Mouse (Mus musculus): ENCODE data around the gene Unc45a. TPM values are rescaled to one million over a fixed set of nuclear protein-coding genes. Genes with fewer than 3 reads are reported as not detected.

Unc45a gene
- total RNA-seq, 2 experiments from 2014 or later, result 44.8 to 49.7 TPM

DNA sequence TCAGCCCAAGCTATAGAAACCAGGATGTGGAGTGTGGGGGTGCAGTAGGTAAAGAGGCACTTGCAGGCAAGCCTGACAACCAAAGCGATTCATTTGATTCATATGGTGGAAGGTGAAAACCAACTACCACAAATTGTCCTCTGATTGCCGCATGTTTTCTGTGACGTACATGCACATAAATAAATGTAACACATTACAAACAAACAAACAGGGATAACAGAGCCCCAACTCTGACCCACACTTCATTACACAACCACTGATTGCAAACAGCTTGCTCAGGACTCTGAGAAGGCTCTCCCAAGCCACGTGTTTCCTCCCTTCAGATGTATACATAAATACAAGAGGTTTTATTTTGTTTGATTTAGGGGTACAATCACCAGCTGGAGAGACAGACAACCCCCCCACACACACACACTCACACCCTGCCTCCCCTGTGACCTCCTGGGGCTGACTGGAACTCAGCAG, 29.2 kb upstream of the Unc45a start:
- DNase-seq (ENCODE audit: low spot score in 2 of 2), result no peak
- intact Hi-C loops (cut with DNase I), result loop anchor here (2.0 to 10.0 kb wide), 2 partner anchors 29 to 225 kb away; partner anchors contain the start of gene Unc45a

DNA sequence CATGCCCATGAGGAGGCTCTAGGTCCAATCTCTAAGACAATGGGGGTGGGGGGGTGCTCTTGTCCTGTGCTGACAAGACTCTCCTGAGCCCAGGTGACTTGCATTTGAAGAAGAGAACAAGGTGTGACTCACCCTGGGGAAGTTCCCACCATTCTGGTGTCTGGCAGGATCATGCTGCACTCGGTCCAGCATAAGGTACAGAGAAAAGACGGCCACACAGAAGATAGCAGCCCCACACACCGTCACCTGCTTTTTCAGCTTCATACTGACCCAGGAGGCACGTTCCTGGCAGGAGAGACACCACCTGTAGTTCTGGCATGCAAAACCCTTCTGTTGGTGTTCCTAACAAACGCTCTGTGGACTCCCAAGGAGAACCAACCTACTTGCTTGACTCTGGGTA, 28.7 kb upstream of the Unc45a start:
- intact Hi-C loops (cut with DNase I), result no loop called here
- DNase-seq (ENCODE audit: low spot score in 2 of 2), result no peak

DNA sequence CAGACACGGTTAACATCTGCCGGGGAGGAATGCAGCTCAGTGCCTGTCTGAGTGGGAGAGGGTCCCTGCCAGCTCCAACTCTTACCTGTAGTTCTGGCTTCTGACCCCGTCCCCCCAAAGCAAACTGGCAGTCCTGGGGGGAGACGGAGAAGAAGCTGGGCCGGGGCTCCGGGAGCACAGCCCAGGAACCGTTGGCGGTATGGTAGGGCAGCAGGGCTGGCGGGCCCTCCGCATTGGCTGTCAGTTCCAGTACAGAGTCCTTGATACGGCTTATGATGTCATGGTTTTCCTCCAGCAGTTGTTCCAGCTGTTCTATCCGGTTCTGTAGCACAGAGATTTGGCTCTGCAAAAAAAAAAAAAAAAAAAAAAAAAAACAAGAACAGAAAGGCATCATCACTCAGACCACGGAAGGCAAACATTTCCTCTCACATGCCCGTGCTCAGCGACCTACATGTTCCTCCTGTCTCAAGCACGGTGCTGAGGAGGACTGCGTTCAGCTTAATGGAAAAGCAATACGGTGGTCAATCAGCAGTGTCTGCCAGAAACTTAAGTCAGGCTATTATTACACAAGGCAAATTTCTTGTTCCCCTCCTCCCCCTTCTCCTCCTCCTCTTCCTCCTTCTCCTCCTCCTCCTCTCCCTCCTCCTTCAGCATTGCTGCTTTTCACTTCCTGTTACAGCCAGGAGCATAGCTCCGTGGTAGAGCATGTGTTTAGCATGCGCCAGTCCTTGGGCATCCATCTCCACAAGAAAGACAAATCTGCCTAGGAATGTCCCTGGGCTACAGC, 28.0 kb upstream of the Unc45a start:
- DNase-seq (ENCODE audit: low spot score in 2 of 2), result no peak
- intact Hi-C loops (cut with DNase I), result no loop called here

DNA sequence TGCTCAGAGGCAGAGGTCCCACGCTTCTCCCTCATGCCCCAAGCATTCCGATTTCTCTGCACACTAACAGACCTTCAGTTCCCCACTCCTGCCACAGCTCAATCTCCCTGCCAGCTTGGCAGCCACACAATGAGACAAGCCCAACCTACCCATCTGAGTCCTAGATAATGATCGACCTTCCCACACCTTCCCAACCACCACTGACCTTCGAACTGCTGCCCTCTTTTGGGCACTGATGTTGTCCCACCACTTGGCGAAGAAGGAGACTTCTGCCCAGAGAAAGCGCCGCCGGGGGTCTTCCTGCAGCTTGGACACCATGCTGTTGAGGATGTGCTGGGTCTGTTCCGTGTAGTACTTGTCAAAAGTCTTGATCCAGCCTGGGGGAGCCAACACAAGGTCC, 27.2 kb upstream of the Unc45a start:
- no peak for DNase-seq (ENCODE audit: low spot score in 2 of 2)
- intact Hi-C loops (cut with DNase I), result no loop called here

DNA sequence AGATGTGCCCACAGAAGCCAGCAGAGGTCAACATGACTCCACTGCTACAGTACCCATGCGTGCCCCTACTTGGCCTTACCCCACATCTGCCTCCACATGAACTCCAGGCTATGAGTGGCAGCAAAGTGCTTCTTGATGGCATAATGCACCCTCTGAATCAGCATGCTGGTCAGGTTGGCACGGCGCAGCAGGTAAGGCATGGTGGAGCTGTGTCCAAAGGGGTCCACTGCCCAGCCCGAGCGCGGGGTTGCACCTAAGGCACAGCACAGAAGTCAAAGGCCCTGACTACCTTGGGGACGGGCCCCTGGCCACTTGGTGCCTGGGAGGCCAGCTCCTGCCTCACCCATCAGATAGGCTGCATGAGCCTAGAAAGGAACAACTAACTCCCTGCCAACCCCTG, 26.4 kb upstream of the Unc45a start:
- intact Hi-C loops (cut with DNase I), result no loop called here
- no peak for DNase-seq (ENCODE audit: low spot score in 2 of 2)

DNA sequence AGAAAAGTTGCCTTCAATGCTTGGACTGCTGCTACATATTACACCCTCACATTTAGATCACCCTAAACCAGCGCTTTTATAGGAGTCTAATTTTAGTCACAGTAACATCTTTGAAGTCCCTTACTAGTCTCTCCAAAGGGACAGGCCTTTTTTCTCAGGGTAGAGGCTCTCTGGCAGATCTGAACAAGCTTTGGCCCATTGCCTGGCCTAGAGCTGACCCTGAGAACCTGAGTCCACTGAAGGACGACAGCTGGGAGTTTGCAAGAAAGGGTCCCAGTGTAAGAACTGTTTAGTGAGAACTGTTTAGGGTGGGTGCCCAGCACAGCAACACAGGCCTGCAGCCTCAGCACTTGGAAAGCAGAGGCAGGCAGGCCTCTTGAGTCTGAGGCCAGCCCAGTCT, 25.0 kb upstream of the Unc45a start:
- intact Hi-C loops (cut with DNase I), result no loop called here
- DNase-seq (ENCODE audit: low spot score in 2 of 2), result no peak

DNA sequence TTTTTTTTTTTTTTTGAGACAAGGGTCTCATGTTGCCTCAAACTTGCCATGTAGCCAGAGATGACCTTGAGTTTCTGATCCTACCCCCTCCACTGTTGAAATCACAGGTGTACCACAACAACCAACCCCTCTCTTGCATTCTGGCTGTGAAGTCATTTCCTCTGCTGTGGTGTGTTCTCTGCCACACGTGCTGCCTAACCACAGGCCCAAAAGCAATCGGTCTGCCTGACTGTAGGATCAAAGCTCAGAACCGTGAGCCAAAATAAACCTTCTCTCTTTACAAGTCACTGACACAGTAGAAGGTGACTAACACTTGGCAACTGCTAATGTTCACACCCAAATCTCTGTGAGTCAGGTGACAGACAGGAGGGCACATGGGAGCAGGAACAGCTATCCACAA, 19.6 kb upstream of the Unc45a start:
- no peak for DNase-seq (ENCODE audit: low spot score in 2 of 2)
- intact Hi-C loops (cut with DNase I), result no loop called here

DNA sequence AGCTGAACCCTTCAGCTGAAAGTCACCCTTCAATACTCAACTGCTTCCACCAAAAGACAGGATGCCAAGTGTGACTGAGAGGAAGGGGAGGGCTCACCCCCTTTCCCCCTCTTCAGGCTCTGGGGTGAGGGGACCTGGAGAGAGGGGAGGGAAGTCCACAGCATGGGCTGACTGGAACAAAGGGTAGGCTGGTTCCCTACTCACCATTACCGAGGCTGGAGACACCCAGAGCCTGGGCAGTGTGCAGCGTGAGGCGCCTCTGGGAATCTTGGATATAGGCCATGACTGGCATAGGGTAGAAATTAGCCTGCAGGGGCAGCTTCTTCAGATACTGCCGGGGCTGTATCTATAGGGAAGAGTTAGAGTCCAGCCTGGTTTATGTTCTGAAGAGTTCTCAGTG, 17.2 kb upstream of the Unc45a start:
- intact Hi-C loops (cut with DNase I), result no loop called here
- DNase-seq (ENCODE audit: low spot score in 2 of 2), result no peak

DNA sequence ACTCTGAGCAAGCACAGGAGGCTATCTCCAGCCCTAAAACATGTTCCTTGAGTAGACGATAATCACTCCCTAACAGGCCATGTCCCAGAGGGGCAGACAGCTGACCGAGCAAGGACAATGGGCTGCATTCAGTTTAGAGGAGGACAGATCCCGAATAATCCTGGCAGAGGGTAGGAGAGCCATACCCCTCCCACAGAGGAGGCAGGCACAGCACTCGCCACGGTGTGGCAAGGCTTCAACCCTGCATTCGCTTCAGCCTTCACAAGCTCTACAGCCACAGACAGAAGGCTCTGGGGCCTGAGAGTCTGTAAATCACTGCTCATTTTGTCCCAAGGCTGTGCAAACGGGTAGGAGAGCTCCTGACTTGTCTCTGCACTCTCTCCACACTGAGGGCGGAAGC, 16.4 kb upstream of the Unc45a start:
- DNase-seq (ENCODE audit: low spot score in 2 of 2), result peak in 1 of 2 experiments; percentile 53
- intact Hi-C loops (cut with DNase I), result no loop called here

DNA sequence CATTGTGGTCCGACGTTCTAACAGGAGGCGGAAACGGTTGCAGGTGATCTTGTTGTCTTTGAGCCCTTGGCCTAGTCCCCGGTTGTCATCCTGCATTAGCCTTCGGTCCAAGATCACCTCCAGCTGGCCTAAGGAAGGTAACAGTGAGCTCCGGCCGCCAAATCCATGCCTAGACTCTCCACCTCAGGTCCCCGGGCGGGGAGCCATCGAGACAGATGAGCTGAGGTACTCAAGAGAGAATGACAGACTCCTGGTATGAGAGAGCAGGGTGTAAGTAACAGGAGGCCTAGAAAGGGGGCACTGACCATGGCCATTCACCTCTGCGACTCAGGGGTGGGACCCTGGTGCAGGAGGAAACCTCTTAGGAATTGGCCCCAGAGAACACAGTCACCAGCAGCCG, 15.5 kb upstream of the Unc45a start:
- DNase-seq (ENCODE audit: low spot score in 2 of 2), result no peak
- intact Hi-C loops (cut with DNase I), result no loop called here

DNA sequence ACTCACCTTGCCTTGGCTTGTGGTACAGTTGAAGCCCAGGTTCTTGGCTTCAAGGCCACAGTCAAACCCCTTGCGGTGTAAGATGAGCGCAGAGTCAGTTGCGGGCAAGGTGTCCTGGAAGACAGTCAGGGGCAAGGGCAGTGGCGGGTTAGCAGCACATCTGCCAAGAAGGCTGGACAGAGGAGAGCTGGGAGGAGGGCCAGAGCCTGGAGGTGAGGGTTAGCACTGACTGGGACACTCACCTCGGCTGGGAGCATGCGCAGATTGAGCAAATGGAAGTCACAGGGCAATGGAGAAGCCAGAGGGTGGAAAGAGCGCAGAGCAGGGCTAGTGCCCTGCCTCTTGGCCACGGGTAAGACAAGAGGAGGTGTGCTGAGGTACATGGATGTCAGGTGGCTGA, 12.1 kb upstream of the Unc45a start:
- DNase-seq (ENCODE audit: low spot score in 2 of 2), result no peak
- intact Hi-C loops (cut with DNase I), result no loop called here

DNA sequence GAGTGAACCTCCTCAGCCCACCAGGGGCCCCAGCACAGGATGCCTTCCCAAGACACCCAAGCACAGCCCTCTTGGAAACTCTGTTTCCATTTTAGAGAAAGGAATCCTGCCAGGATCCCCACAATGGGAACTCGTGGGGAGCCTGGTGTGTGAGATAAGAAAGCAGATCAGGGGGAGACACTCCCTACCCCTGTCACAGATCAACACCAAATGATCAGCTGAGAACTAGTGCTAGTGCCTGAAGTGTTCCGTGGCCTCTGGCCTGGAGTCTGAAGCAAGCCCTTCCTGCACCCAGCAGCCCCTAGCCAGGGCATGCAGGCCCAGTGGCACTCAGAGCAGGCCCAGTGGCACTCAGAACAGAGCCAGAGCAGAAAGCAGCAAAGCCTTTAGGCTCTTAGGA, 10.0 kb upstream of the Unc45a start:
- intact Hi-C loops (cut with DNase I), result no loop called here
- no peak for DNase-seq (ENCODE audit: low spot score in 2 of 2)

DNA sequence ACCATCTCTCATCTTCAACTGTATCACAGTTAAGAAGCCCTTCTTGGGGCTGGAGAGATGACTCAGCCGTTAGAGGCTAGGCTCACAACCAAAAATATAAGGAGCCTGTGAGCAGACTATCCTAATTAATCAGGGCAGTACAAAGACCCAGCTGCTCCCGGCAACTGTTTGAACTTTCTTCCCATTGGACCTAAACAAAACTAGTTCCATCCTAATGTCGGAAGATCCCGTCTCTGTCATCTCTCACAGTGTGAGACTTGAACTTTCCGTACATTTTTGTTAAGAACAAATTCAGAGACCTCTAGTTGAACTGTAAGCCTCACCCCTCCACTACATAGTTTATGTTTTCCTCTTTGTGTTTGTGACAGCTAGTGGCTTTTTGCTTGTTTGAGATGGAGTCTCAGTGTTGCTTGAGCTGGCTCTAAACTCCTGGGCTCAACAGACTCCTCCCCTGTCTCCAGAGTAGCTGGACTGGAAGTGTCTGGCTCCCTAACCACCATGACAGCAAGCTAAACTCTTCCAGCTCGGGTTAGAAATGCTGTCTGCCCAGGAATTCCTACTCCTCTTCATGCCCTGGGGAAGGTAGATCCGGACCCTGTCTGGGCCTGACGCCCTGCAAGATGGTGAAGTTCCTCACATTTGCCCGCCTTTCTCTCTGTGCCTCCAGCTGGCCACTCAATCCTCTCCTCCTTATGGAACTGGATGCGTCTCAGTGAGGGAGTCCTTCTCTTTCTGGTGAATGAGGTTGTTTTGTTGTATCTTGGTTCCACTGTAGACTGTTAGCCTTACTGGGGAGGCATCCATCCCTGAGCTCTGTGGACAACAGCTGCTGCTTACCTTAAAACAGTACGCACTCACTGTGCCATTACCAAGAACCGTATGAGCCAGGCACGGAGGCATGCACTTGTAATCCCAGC, 7.1 kb upstream of the Unc45a start:
- DNase-seq (ENCODE audit: low spot score in 2 of 2), result no peak
- intact Hi-C loops (cut with DNase I), result no loop called here

DNA sequence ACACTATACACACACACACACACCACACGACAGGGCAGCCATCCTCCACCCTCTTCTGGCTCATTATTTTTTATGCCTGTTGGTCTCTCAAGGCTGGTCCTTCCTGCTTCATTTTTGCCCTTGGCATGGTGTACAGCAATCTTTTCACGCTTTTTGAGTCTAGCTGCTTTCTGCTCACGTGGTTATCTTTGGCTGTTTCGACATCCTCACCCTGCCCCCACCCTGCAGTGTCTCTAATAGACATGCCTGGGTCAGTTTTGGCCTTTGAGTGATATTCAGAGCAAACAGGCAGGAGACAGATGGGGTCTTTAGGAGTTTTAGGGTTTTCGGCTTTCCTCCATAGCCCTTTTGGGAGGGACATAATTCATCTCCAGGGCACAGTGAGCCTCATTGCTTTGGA, 6.0 kb upstream of the Unc45a start:
- no peak for DNase-seq (ENCODE audit: low spot score in 2 of 2)
- intact Hi-C loops (cut with DNase I), result no loop called here

DNA sequence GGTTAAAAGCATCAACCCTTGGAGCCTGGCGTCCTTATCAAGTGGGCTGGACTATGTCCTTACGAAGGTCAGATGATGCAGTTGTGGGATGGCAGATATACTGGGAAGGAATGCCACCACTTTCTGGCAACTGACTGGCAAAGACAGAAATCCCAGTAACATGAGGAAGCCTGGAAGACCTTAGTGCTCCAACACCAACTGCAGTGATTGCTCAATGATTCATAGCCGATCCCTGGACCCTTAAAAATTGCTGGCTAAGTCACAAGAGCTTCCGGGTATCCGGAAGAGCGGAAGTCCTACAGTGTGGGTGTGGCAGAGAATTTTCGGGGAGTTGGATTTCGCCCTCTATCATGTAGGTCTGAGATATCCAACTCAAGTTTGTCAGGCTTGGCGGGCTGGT, 5.4 kb upstream of the Unc45a start:
- intact Hi-C loops (cut with DNase I), result no loop called here
- DNase-seq (ENCODE audit: low spot score in 2 of 2), result no peak

DNA sequence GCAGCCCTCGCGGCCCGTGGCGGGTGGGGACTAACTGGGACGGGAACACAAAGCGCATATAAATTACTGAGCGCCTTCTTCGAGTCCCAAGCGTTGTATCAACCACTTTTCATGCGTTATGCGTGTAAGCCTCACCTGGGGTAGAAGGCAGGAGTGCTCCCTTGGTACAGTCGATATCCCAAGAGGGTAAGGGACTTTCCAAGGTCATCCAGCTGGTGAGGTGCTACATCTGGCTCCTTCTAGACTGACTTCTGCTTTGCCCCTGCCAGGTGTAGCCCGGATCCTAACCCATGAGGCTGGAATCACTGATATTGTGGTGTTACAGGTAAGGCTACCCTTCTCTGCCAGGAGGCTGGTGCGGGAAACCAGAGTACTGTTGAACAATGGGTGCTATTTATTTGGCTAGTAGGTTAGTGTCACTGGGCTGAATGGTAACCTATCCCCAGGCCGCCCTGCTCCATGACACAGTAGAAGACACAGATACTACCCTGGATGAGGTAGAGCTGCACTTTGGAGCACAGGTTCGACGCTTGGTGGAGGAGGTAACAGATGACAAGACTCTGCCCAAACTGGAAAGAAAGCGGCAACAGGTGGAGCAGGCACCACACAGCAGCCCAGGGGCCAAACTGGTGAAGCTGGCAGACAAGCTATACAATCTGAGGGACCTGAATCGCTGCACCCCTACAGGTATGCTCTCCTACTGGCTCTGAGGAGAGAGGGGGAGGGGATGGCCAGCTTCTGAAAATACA, 2.6 kb upstream of the Unc45a start:
- no peak for DNase-seq (ENCODE audit: low spot score in 2 of 2)
- intact Hi-C loops (cut with DNase I), result no loop called here

DNA sequence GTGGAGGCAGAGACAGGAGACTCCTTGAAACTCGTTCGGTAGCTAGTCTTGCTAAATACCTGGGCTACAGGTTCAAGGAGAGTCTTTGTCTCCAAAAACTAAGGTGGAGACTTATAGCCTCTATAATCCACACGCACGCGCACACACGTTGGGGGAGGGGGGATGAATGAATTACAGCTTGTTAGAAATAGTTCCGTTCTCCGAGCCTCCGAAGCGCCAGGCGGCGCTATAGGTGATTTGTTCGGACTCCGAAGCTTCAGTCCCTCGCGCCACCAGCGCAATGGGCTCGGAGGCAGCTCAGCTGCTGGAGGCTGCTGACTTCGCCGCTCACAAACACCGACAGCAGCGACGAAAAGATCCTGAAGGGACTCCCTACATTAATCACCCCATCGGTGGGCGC, 2.1 kb upstream of the Unc45a start, which contains the start of gene Hddc3:
Hddc3 (plus strand) TSS at position 247 of the 400 bp plus-strand sequence.
- intact Hi-C loops (cut with DNase I), result no loop called here

DNA sequence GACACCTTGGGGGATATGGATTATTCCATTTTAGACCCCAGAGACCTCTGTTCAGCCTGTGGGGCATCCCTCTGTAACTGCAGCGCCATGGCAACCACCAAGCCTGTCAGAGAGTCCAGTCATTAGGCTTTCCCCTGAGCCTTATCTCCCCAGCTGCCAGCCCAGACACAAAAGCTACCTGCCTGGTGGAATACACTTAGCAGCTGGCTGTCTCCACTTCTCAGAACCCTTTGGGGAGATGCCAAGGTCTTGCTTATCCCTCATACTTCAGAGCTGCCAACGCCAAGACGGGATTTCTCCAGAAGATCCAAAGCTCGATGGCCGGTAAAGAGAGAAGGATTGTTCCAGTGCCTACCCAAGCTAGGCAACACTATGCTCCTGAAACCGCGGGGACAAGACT, 988 bp upstream of the Unc45a start:
- intact Hi-C loops (cut with DNase I), result loop anchor here (2.0 kb wide), 1 partner anchor 29 kb away; the partner anchor contains the start of gene Man2a2
- no peak for DNase-seq (ENCODE audit: low spot score in 2 of 2)

More for the DNA sequence above, 2.1 kb upstream of the Unc45a start, which contains the start of gene Hddc3:
- peak; percentile 98 for DNase-seq (ENCODE audit: low spot score in 2 of 2)

DNA sequence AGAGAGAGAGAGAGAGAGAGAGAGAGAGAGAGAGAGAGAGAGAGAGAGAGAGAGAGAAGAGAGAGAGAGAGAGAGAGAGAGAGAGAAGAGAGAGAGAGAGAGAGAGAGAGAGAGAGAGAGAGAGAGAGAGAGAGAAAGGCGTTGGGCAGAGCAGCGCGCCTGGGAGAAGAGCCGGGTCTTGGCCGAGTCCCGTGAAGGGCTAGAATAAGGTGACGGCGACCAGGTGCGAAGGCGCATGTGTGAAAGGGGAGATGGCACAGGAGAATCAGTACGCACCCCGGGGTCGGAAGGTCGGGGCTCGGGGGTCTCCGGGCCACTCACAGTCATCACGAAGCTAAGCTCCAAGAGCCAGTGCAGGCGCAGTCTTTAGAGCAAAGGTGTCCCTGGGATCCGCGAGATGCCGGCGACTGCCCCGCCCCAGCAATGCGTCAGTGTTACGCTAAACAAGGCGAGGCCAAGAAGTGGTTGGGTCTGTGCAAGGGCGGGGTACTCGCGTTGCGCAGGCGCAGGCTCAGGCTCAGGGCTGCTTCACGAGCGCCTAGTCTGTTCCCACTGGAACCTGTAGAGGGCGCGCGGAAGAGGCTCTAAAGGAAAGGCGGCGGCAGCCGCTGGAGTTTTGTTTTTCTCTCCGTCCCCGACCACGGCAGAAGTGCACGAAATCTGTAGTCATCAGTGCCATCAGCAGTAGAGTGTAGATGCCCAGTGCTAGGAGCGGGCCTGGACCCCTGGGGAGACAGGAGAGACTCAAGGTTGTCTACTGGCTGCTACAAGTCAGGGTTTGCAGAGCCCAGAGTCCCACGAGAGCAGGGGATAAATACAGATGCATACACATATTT, 794 bp downstream of the Unc45a start:
- intact Hi-C loops (cut with DNase I), result loop anchor here (2.0 to 5.0 kb wide), 2 partner anchors 31 to 43 kb away; partner anchors contain the start of gene Man2a2
- peak; percentile 98 to 99 for DNase-seq (ENCODE audit: low spot score in 2 of 2)

All from left cerebral cortex, postnatal 14 days (tissue).